Mouse (Mus musculus) heart, adult 9 months (tissue): Measurements from ENCODE around the gene Osbpl5.
"Not testable (repeated sequence)": the region's sequence is repeated elsewhere in the genome, so short reads cannot be mapped to it uniquely, and the experiment has no call there.

ENCODE experiments used
- DNase-seq, 2 experiments: peaks; one replicate each; pipeline ENCODE4 v3.0.0; 2022; ENCODE audit warnings: low spot score in 2 of 2

Gene Osbpl5

GRCm38 (mm10) chr7:143649034-143649768 lies 107.6 kb downstream of the Osbpl5 start, which contains the start of gene Tnfrsf22:
Tnfrsf22 (minus strand) TSS chr7:143649661.
- peak; percentile 78 to 79 for DNase-seq

GRCm38 (mm10) chr7:143643949-143644348 lies 112.8 kb downstream of the Osbpl5 start:
- not testable (repeated sequence) for DNase-seq
